Mouse (Mus musculus): Measurements from ENCODE around the gene Tmem168.

The Tmem168 gene

GRCm38 (mm10) chr6:13607621-13608493, at the start of gene Tmem168:
Gene Tmem168, minus strand, starts transcription at chr6:13608100.
- DNase-seq (ENCODE audit: low read depth), result peak; percentile 84

DNA sequence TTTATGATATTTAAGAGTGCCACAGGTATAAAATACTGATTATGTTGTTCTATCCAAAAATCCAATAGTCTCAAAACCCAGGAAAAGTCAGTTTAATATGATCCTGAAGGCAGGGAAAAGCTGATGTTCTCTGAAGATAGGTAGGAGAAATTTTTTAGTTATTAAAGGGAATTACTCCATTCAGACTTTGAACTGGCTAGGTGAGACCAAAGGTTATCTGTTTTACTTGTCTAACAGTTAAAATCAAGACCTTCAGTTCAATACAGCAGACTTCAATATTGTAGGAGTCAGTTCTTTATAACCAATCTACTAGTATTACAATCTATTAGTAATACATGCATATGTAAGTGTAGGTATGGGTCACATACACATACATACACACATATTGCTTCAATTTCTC, 46.2 kb upstream of the Tmem168 start:
- DNase-seq (ENCODE audit: low read depth), result no peak

DNA sequence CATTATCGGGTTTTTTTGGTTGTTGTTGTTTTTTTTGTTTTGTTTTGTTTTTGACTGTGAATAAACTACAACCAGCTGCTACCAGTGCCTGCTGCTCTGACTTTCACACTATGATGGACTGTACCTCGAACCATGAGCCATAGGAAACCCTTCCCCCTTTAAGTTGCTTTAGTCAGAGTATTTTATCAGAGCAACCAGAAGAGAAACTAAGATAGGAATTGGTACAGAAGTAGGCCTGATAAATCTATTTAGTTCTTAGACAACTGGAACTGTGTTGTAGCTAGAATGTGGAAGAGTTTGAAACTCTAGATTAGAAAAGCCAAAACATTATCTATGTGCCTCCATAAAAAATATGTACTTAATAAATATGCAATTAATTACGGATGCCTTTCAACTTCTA, 44.4 kb upstream of the Tmem168 start:
- no peak for DNase-seq (ENCODE audit: low read depth)

DNA sequence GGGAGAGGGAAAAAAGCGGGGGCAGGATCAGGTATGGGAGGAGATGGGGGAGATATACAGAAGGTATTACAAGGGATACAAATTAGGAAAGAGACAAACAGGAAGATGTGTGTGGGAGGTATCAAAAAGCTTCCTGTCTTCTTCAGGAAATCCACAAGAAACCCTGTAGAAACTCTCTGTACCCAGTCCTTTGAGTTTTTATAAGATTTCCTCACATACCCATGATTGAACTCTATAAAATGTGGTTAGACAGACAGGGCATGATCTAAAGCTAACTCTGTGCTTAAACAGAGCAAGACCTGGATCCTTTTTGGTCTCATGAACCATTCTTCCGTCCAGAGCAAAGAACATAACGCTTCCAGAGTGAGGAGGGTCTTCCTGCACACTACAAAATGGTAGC, 43.0 kb upstream of the Tmem168 start:
- DNase-seq (ENCODE audit: low read depth), result no peak

DNA sequence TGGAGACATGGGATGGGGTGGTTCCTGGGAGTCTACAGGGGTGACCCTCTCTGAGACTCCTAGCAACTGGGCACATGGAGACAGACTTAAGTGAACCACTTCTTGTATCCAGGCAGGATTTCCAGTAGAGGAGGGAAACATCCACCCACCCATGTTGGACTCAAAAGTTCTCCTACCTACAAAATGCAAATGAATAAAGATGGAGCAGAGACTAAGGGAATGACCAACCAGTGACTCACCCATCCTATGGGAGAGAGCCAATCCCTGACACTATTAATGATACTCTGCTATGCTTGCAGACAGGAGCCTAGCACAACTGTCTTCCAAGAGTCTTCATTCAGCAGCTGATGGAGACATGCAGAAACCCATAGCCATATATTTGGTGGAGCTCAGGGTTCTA, 40.4 kb upstream of the Tmem168 start:
- DNase-seq (ENCODE audit: low read depth), result no peak

- no peak for DNase-seq (ENCODE audit: low read depth)
Observed at GRCm38 (mm10) chr6:13636582-13636989, 28.7 kb upstream of the Tmem168 start.

DNA sequence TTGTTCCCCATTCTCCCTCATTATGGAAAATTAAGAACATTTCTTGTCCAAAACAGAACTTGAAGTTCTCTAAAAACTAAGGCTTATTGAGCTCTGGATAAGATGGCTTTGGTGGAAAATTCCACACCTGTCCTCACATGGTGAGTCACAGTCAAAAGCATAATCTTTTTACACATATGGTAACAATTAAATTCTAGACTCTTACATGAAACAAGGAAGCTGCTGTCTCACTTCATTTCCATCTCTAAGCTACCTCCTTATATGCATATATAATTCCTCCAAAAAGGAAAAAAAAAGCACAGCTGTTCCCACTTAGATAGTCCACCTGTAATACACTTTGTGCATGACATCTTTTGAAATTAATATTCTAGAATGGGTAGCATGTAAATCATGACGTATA, 24.7 kb upstream of the Tmem168 start:
- no peak for DNase-seq (ENCODE audit: low read depth)

- no peak for DNase-seq (ENCODE audit: low read depth)
Observed at GRCm38 (mm10) chr6:13630607-13631006, 22.7 kb upstream of the Tmem168 start.

GRCm38 (mm10) chr6:13619618-13620017, 11.7 kb upstream of the Tmem168 start:
- DNase-seq (ENCODE audit: low read depth), result no peak

- DNase-seq (ENCODE audit: low read depth), result peak; percentile 93
Observed at GRCm38 (mm10) chr6:13617110-13617509, 9.2 kb upstream of the Tmem168 start.

- DNase-seq (ENCODE audit: low read depth), result peak; percentile 42
Observed at GRCm38 (mm10) chr6:13614568-13614967, 6.7 kb upstream of the Tmem168 start.

- DNase-seq (ENCODE audit: low read depth), result no peak
Observed at GRCm38 (mm10) chr6:13613671-13614070, 5.8 kb upstream of the Tmem168 start.

DNA sequence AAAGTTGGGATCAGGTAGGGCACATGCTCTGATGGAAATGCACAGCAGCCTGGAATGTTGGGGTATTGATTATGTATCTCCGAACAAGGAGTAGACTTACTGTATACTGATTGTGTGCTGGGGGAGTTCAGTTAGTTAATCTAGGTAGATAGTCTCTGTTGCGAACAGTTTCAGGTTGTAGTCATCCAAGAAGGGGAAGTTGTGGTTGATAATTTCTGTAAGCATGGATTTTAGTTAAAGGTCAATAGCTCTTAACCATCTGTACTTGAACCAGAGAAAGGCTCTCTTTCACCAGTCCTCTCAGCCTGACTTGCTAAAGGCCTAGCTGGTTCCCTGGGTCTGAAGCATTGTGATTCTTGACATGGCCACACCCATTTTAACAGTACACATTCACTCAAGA, 3.0 kb upstream of the Tmem168 start:
- DNase-seq (ENCODE audit: low read depth), result peak; percentile 28

GRCm38 (mm10) chr6:13609353-13610140, 1.6 kb upstream of the Tmem168 start:
- DNase-seq (ENCODE audit: low read depth), result no peak

DNA sequence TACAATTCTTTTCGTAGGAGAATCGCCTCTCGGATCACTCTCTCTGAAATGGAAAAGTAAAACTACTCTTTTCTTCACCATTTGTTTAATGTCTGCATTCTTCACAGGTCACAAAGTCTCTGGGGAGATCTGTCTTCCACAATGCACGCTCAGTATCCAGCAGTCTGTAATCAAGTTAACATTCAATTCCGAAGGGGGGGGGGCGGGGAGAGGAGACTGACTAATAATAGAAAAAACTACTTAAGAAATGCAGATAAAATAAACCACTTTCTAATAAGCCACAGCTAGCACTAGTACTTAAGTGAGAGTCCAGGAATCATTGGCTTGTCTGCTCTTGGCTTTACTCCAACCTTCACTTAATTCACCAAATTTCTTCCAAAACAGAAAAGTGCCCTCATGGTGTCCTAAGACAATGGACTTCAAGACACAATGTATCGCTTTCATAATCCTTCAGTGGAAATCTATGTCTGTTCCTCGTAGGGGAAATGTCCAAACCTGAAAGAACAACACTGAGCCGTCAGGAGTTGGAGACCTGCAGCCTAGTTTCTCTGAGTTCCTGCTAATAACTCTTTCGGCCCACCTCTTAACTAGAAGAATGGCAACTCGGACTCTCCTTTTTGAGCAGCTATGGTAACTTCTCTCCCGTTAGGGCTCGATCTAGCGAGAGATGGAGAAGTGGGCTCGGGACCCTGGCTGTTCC, 829 bp downstream of the Tmem168 start:
- DNase-seq (ENCODE audit: low read depth), result peak; percentile 62

- DNase-seq (ENCODE audit: low read depth), result no peak
Observed at GRCm38 (mm10) chr6:13606394-13606793, 1.5 kb downstream of the Tmem168 start.

DNA sequence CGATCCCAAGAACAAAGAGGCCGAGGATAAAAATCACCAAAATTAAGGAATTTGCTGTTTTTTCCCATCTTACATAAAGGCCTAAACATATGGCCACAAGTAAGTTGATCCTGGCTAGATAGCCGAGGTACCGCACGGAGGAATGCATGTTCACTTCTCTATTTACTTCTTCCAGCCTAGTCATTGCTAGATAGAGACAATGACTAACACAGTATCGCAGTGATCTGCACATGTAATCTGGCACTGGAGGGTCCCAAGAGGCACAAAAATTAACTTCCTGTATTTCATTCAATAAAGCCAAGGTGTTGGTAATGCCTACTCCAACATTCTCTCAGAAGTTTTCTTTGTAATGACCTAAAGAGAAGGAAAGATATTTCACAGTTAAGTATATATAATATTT, 4.8 kb downstream of the Tmem168 start:
- DNase-seq (ENCODE audit: low read depth), result peak; percentile 57

GRCm38 (mm10) chr6:13601587-13601986, 6.3 kb downstream of the Tmem168 start:
- peak; percentile 62 for DNase-seq (ENCODE audit: low read depth)

GRCm38 (mm10) chr6:13598239-13598923, 9.5 kb downstream of the Tmem168 start:
- no peak for DNase-seq (ENCODE audit: low read depth)

- no peak for DNase-seq (ENCODE audit: low read depth)
Observed at GRCm38 (mm10) chr6:13592729-13593345, 15.1 kb downstream of the Tmem168 start.

DNA sequence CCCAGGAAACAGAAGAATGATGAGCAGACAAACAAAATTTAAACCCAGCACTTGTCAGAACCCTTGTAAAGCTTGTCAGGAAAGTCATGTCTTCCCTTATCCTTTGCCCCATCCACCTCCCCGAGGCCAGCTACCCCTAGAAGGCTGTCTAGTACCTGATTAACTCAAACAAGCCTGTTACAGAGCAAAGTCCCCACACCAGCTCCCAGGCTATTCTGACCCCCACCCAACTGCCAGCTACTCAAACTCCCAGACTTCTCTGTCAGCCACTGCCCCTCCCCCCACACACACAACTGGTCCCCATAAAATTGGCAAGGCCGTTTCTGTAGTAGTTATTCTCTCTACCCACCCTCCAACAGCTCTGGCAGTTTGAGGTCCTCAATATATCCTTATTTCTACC, 21.3 kb downstream of the Tmem168 start:
- no peak for DNase-seq (ENCODE audit: low read depth)
